Mouse (Mus musculus) liver, adult 2 months (tissue): ENCODE measurements around the gene Pou3f3.

Experiments
- CTCF ChIP-seq: fragments of 200-500 bp; IDR thresholded peaks from 2 replicates; pipeline ENCODE4 v1.5.1; 2011; ENCODE audit warnings: low read depth, low read length, control low read depth
- POLR2A ChIP-seq: fragments of 200-500 bp; IDR thresholded peaks from 2 replicates; pipeline ENCODE4 v1.6.1; 2011; ENCODE audit warnings: low read length, control low read depth; ENCODE audit not compliant: insufficient read depth; ENCODE audit errors: extremely low read depth

DNA sequence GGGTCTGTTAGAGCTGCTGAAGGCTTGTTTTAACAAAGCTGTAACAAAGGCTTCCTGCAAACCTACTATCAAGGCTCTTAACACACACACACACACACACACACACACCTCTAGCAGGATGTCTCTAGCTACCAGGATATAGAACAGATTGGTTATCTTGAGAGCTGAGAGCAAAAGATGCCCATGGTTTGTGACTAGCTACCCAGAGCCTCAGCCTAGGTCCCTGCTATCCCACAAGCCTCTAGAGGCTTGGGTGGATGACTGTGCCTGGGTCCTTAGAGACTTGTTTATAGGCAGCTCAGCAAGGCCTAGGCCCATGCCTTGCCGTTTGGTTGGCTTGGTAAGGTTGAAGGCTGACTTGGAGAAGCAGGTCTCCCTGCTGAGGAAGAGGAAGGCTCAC lies 13.5 kb downstream of the Pou3f3 start:
- TF ChIP-seq POLR2A (no peak), CTCF (no peak)
